Mouse (Mus musculus) hindbrain, embryonic 15.5 days (tissue): ENCODE data around the gene Tmem262. TPM values are rescaled to one million over a fixed set of nuclear protein-coding genes. Genes with fewer than 3 reads are reported as not detected.

Experiments
- microRNA-seq: library from miRNA; unstranded; fragments of <30 nt; microRNA quantifications from one replicate; pipeline ENCODE4, GENCODE M21; 2016
- polyA plus RNA-seq: library from polyadenylated mRNA; unstranded; fragments of >200 nt; fragmentation: Nextera tagmentation; extraction: Ambion mirVana; gene quantifications from 2 replicates; pipeline ENCODE4 v1.2.1, GENCODE M21; 2015

Gene Tmem262
- polyA plus RNA-seq, 1 experiment from 2014 or later = not detected

Small RNA genes lying within 50 kb of the gene (microRNA-seq; reads per million reads assigned to microRNA genes)
- gene Mir6988 = 3.1 reads per million, percentile 13 among the genes with 10 or more reads in this experiment

Other genes with a start within 250 kb of the Tmem262 start
- 17.6 and 18.0 TPM in 2 replicates for gene Frmd8, start 204.8 kb upstream of the Tmem262 start, polyA plus RNA-seq
- 2.6 TPM in 2 replicates for gene Slc25a45, start 202.2 kb upstream of the Tmem262 start, polyA plus RNA-seq
- gene Tigd3, start 185.9 kb upstream of the Tmem262 start, polyA plus RNA-seq = 10.7 and 11.7 TPM in 2 replicates
- gene Dpf2, start 167.0 kb upstream of the Tmem262 start, polyA plus RNA-seq = 111 and 113 TPM in 2 replicates
- gene Cdc42ep2, start 155.2 kb upstream of the Tmem262 start, polyA plus RNA-seq = 19.0 and 20.3 TPM in 2 replicates
- gene Pola2, start 115.8 kb upstream of the Tmem262 start, polyA plus RNA-seq = 26.7 and 28.1 TPM in 2 replicates
- gene Slc22a20, start 93.9 kb upstream of the Tmem262 start, polyA plus RNA-seq = not detected in 2 replicates
- gene Capn1, start 64.1 kb upstream of the Tmem262 start, polyA plus RNA-seq = 4.8 and 5.8 TPM in 2 replicates
- gene Syvn1, start 33.5 kb upstream of the Tmem262 start, polyA plus RNA-seq = 32.9 and 39.8 TPM in 2 replicates
- 62.3 and 64.4 TPM in 2 replicates for gene Mrpl49, start 22.2 kb upstream of the Tmem262 start, polyA plus RNA-seq
- gene Fau, start 22.2 kb upstream of the Tmem262 start, polyA plus RNA-seq = 503 and 507 TPM in 2 replicates
- gene Znhit2, start 18.8 kb upstream of the Tmem262 start, polyA plus RNA-seq = 33.0 and 34.8 TPM in 2 replicates
- gene Tm7sf2, start 11.7 kb upstream of the Tmem262 start, polyA plus RNA-seq = 58.6 and 60.1 TPM in 2 replicates
- 84.8 and 94.0 TPM in 2 replicates for gene Vps51, start 2.8 kb upstream of the Tmem262 start, polyA plus RNA-seq
- gene Gm28374, start 2.2 kb downstream of the Tmem262 start, polyA plus RNA-seq = 1.3 and 1.4 TPM in 2 replicates
- 79.3 and 82.0 TPM in 2 replicates for gene Zfpl1, start 4.9 kb downstream of the Tmem262 start, polyA plus RNA-seq
- gene Cdca5, start 5.0 kb downstream of the Tmem262 start, polyA plus RNA-seq = 8.4 and 9.6 TPM in 2 replicates
- not detected in 2 replicates for gene AC131692.1, start 14.4 kb downstream of the Tmem262 start, polyA plus RNA-seq
- gene Naaladl1, start 25.7 kb downstream of the Tmem262 start, polyA plus RNA-seq = 0.54 and 0.60 TPM in 2 replicates
- 50.2 and 57.5 TPM in 2 replicates for gene Sac3d1, start 38.6 kb downstream of the Tmem262 start, polyA plus RNA-seq
- 61.7 and 65.4 TPM in 2 replicates for gene Snx15, start 48.3 kb downstream of the Tmem262 start, polyA plus RNA-seq
- not detected in 2 replicates for gene Batf2, start 61.0 kb downstream of the Tmem262 start, polyA plus RNA-seq
- 141 and 147 TPM in 2 replicates for gene Arl2, start 61.5 kb downstream of the Tmem262 start, polyA plus RNA-seq
- gene Majin, start 104.4 kb downstream of the Tmem262 start, polyA plus RNA-seq = not detected in 2 replicates
- 0.56 TPM in 1 of 2 replicates, not detected in the other for gene Gpha2, start 146.3 kb downstream of the Tmem262 start, polyA plus RNA-seq
- 134 and 162 TPM in 2 replicates for gene Ppp2r5b, start 155.8 kb downstream of the Tmem262 start, polyA plus RNA-seq
- 13.3 and 16.1 TPM in 2 replicates for gene Atg2a, start 161.6 kb downstream of the Tmem262 start, polyA plus RNA-seq
- 92.5 and 103 TPM in 2 replicates for gene Ehd1, start 196.7 kb downstream of the Tmem262 start, polyA plus RNA-seq
- 0.36 and 0.38 TPM in 2 replicates for gene Cdc42bpg, start 226.4 kb downstream of the Tmem262 start, polyA plus RNA-seq